Mouse (Mus musculus) regulatory T cell (primary cell): ENCODE data around the gene Rnf31.

ENCODE experiments used
- in situ Hi-C: fragments of 300-600 bp; cut with MboI, MseI; formaldehyde crosslinking; loops from one replicate; pipeline ENCODE4 v1.15.1; 2025; ENCODE audit warnings: high pct_unique_total_duplicates

Gene Rnf31

DNA sequence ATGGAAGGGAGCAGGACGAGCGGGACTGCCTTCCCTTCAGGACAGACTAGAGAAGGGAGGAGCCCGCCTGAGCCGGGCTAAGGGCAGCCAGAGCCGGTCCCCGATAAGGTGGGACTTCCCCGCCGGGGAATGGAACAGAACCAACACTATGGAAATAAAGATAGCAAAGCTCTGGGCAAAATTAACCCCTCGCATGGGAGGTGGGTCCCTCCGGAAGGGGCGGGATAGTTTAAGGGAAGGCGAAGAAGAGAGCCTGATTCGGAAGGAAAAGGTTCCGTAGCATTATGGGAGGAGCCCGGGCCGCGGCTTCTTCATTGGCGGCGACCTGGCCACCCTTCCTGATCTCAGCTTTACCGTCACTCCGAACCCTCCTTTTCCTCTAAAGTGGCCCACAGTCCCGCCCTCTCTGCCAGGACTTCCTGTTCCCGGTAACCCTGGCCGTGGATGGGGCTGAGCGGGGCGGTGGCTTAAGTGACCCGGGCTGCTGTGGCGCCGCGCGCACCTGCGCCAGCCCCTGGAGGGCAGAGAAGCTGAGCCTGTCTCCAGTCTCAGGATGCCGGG, at the start of gene Rnf31:
Gene Rnf31, plus strand, starts transcription at position 378 of the 561 bp plus-strand sequence.
- in situ Hi-C loops: loop anchor here (25.0 kb wide), 1 partner anchor 704 kb away; the partner anchor contains the start of genes Bcl2l2, Gm20521, Pabpn1 and Ppp1r3e

DNA sequence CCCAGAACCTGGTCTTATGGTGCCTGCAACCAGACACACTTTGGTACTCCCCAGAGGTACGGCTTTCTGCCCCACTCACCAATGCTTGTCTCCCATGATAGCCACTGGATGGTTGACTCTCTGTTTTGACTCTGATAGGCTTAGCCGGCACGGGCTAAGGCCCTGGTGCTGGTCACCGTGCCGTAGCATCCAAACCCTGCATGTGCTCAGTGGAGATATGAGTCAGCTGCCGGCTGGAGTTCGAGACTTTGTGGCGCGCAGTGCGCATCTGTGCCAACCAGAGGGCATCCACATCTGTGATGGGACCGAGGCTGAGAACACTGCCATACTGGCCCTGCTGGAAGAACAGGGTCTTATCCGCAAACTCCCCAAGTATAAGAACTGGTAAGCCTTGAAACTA, 49.2 kb upstream of the Rnf31 start:
- in situ Hi-C loops: no loop called here

DNA sequence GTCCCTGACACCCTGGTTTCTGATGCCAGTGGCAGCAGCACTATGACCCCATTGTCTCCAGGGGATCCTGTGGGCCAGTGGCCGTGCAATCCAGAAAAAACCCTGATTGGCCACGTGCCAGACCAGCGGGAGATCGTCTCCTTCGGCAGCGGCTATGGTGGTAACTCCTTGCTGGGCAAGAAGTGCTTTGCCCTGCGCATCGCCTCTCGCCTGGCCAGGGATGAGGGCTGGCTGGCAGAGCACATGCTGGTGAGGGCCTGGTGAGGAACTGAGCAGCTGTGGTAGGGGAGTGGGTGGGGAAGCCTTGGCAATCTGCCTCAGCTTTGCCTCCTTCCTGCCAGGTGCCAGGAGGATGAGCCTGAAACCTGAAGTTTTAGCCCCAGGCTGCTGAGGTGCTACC, 47.2 kb upstream of the Rnf31 start:
- in situ Hi-C loops: no loop called here

DNA sequence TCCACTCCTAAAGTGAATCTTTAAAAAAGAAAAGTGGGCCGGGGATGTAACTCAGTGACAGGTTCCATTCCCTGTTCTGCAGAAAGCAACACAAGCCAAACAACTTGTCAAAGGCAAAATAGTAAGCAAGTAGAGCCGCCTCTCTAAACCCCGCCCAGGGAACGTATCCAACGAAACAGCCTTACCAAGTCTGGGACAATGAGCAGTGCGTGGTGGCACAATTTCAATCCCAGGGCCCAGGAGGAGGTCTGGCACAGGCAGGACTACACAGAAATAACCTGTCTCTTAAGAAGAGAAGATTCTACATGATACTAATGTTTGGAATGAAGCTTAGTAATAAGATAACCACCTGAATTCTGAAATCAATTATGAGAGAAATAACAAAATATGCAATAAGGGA, 41.3 kb upstream of the Rnf31 start:
- in situ Hi-C loops: no loop called here

DNA sequence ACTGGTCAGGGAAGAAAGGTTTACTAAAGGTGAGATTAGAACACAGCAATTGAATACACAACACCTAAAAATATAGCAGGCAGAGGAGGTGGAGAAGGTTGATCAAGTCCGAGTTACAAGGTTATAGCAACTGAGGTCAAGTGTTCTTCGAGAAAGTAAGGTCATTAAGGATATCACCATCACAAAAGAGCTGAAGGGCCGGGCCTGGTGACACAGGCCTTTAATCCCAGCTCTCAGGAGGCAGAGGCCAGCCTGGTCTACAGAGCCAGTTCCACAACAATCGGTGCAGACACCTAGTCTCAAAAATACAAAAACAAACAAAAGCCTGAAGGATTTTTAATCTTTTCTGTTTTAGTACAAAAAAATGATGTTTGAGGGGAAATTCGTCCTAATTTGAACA, 40.2 kb upstream of the Rnf31 start:
- in situ Hi-C loops: no loop called here

DNA sequence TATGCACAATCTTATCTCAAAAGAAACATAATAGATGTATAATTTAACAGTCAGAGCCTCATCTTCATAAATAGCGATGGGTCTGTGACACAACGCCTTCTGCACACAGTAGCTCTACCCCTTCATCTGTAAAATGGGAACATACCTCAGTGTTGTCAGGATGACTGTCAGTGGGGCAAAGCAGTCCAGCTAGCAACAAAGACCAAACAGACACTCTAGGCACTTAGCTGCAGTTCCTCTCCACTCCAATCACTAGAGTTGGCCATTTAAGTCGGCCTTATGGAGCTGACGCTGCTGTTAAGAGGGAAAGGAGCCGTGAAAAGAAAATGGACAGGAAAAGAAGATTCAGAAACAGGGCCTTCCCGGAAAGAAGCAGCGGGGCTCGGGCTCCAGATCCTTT, 39.7 kb upstream of the Rnf31 start:
- in situ Hi-C loops: no loop called here

DNA sequence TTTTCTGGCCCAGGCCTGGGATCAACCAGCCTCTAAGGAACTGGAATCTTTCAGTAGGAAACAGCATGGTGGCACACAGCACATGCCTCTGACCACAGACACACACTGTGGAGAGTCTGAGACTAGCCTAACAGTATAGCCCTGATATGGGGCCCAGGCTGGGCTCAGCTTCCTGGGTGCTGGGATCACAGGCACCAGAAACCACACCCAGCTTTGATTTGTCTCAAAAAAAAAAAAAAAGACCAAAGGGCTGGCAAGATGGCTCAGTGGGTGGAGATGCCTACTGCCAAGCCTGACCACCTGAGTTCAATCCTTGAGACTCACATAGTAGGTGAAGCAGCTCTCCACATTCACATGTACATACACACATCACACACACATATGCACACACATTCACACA, 36.9 kb upstream of the Rnf31 start:
- in situ Hi-C loops: no loop called here

DNA sequence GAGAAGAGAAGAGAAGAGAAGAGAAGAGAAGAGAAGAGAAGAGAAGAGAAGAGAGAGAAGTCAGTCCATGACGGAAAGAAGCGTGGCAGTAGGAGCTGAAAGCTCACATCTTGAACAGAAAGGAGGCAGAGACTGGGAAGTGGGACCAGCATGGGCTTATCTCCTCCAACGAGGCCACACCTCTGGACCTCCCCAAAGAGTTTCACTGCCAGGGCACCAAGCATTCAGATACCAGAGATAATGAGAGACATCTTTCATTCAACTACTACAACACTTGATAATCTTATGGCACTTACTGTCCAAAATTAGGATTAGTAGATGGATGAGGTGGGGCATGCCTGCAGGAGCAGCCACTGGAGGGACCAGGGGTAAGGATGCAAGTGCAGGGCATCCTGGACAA, 35.7 kb upstream of the Rnf31 start:
- in situ Hi-C loops: no loop called here

DNA sequence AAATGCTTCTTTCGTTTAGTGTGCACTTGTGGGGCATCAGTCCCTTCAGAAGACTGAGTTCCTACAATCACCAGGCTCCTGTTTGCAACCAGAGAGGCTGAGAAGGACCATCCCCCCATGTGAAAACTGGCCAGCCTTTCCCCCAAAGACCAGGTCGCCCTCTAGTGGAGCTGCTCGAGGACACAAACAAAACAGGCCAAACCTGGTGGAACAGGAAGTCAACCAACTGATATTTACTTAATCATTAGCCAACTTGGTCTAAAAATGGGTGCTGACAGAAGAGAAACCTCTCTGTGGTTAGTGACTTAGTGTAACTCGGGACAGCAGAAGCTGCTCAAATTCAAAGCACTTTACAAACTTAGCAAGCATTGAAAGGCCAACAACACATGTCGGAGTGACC, 34.5 kb upstream of the Rnf31 start:
- in situ Hi-C loops: no loop called here

DNA sequence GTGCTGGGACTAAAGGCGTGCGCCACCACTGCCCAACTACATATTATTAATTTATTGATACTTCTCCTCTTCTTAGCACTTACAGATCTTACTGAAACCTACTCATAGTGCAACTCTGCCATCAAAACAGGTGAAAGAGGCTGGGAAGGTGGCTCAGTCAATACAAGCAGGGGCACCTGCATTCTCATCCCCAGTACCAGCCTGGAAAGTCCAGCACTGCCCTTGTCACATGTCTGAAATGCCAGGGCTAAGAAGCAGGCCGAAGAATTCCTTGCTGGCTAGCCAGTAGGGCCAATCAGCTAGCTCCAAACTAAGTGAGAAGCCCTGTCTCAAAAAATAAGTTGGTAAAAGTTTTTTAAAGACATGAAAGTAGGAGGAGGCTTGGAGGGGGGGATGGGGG, 33.9 kb upstream of the Rnf31 start:
- in situ Hi-C loops: no loop called here

DNA sequence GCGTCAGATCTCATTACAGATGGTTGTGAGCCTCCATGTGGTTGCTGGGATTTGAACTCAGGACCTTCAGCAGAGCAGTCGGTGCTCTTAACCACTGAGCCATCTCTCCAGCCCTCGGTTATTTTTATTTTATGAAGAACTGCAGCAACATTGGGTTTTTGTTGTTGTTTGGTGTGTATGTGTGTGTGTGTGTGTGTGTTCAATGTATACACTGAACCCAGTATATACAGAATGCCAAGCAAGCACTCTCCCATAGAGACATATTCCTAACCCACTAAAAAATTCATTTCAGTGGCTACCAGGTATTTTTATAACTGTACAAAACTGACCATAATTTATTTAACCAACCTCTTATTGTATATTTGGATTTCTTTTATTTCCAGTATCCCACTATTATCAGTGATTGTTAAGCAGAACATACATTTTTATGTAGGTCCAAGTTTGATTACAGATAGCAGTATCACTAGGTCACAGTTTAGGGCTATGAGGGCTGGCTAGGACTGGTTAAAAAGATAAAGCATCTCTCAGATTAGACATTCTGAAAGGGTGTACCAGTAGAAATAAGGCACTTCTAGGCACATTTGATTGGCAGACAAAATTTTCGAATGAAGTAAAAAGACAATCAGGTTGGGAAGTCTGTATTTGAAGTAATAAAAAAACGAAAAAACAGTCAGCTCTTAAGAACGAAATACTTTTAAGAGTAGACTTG, 32.6 kb upstream of the Rnf31 start:
- in situ Hi-C loops: no loop called here

DNA sequence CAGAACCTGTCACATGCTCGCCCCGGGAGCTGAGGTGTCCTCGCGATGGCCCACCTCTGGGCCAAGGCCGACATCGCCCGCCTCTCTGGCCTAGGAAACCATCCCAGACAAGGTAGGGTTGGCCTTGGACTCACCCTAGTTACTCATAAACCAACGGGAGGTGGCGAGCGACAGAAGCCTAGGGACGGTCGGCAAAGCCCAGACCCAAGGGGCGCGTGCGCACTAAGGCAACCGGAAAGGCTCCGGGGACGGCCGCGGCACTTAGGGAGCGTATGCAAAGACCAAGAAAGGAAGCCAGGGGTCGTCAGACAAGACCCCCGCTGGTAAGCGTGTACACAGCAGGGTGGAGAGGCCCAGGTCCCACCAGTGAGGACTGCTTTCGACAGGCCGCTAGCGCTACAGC, 31.7 kb upstream of the Rnf31 start, which contains the start of gene Dcaf11:
Gene Dcaf11, plus strand, starts transcription at position 208 of the 403 bp plus-strand sequence.
- in situ Hi-C loops: no loop called here

DNA sequence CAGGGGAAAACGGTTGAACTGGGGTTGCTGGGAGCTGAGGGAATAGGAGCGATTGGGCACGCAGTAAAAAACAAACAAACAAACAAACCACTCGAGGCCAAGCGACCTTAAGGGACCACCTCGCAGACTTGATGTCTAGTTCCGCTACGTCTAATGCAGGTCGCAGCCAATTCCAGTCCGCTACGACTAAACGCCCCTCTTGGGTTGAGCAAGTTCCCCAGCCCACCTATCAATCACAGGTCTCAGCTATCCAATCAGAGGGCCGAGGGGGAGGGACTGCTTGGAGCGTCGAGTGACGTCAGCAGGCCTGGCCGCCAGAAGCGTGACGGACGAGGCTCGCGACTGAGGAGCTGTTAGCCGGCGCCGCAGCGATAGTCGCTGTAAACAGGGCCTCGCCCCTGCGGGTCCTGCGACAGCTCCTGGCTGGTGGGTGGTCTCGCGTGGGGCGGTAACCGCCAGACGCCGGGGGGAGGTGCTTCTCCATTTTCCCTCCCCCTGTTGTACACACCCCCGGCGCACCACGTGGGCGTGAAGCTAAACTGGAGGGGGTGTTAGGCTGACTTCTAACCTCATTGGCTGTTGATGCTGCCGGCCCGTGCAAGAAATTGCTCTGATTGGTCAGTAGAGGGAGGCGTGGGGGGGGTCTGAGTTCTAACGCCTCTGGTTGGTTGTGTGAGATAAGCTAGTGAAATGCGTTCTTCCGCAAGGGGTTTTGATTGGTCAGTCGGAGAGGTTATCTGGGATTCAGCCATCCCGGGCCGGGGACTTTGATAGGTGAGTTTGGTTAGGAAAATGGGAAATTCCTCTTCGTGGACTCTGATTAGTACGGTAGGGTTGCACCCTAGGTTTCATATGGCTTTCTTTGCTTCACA, 31.1 kb upstream of the Rnf31 start, which contains the start of gene A730061H03Rik:
Gene A730061H03Rik, minus strand, starts transcription at position 205 of the 872 bp plus-strand sequence.
- in situ Hi-C loops: no loop called here

DNA sequence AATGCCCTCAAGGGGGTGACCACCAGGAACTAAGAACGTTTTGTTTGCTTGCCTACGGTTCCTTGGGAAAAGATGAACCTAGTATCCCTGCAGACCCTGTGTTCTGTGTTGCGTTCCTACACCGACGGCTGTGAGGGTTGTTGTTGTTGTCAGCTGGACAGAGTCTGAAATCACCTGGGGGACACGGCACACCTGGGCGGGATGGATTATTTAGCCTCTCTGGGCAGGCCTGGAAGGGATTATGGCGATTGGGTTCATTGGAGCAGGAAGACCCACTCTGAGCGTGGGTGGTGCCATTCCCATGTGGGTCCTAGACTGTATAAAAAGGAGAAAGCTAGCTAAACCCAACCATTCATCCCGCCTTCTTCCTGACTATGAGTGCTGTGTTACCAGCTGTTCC, 29.6 kb upstream of the Rnf31 start:
- in situ Hi-C loops: no loop called here

DNA sequence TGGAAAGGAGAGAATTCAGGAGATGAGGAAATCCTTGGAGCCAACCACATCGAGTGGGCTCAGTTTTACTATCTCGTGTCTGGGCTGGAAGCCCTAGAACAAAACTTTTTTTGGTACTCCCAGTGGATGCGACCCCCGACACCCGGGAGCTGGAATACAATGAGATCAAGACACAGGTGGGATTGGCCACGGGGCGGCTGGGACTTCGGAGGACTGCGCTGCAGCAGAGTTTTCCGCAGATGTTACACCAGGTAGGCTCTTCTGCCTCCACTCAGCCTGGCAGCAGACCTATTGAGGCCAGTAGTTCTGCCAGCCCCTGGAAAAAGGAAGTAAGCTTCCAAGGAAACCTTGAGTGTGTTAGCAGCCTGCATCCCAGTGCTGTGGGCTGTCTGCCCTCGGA, 28.3 kb upstream of the Rnf31 start:
- in situ Hi-C loops: no loop called here

DNA sequence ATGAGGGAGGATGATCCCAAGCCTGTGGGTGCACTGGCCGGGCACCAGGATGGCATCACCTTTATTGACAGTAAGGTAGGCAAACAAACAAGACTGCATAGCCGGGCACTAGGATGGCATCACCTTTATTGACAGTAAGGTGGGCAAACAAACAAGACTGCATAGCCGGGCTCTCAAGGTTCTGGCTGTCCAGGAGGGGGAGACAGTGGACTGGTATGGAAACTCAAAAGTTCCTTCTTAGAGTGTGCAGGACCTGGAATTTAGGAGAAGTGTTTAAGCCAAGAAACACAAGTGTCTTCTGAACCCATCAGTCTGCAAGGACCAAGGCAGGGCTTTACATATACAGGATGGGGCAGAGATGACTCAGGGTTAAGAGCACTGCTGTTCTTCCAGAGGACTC, 25.8 kb upstream of the Rnf31 start:
- in situ Hi-C loops: no loop called here

DNA sequence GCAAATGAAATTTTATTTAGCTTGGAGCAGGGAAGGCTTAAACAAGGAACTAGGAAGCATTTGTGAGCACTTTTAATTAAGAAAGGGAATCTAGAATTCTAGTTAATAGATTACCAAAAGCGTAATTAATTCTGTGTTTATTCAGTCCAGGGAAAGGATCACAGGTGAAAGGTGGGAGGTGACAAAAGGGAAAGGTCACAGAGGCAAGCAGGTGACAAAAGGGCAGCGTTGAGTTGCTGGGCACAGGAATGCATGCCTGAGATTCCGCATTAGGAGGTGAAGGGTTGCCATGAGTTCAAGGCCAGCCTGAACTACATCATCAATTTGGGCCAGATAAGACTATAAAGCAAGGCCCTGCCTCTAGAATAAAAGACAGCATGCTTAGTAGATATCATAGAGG, 24.0 kb upstream of the Rnf31 start:
- in situ Hi-C loops: no loop called here

DNA sequence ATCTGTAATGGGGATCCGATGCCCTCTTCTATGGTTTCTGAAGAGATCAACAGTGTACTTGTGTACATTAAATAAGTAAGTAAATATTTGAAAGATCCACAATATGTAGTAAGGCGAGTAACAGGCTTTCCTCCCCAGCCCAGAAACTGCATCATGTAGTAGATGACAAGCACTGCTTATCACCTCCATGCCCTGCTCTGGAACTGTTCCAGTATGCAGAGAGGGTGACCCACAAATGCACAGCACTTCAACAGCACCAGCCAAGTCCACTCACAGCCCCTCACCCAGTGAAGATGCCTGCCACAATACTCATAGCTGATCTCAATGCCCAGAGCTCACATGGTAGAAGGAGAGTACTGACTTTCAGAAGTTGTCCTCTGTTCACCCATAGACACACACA, 20.9 kb upstream of the Rnf31 start:
- in situ Hi-C loops: no loop called here

DNA sequence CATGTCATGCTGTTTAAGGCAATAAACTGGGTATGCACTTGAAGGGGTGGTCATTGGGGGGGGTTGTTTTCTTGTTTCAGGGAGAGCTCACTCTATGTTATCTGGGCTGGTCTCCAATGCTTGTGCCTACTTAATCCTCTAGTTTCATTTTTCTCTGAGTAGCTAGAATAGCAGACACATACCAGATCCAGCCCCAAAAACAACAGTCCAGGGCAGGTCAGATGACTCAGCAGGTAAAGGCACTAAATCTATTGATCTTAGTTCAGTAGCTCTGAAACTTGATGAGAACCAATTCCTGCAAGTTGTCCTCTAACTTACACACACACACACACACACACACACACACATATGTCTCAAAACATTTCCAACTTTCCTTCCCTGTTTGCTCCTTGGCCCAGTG, 19.7 kb upstream of the Rnf31 start:
- in situ Hi-C loops: no loop called here

DNA sequence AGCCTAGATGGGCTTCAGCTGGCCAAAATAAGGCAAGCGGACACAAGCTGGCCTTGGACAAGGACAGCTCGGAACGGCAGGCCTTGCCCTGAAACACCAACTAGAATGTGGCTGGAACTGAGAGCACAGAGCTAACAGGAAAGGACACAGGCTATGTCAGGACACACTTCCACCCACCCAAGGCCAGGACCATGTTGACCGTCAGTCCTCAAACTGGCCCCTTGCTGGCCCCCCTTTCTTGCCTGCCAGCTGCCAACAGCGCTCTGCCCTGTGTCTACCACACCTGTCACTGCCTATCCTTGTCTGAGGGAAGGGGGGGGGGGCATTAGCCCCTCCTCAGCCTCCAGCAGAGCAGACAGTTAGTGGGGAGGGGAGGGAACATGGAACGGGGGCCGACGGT, 16.2 kb upstream of the Rnf31 start, which contains the start of gene Fitm1:
Gene Fitm1, plus strand, starts transcription at position 316 of the 400 bp plus-strand sequence.
- in situ Hi-C loops: loop anchor here (25.0 kb wide), 1 partner anchor 688 kb away; the partner anchor contains the start of genes Bcl2l2, Gm20521, Pabpn1 and Ppp1r3e

DNA sequence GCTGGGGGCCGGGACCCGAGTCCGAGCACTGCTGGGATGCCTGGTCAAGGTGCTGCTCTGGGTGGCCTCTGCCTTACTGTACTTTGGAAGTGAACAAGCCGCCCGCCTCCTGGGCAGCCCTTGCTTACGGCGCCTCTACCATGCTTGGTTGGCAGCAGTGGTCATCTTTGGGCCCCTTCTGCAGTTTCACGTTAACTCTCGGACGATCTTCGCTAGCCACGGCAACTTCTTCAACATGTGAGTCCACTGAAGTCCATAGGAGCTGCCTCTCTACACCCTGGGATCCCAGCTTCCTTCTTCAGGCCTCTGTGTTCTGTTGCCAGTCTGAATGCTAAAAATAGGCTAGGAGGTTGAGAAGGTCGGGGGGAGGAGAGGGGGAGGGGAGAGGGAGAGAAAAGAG, 15.8 kb upstream of the Rnf31 start:
- in situ Hi-C loops: loop anchor here (25.0 kb wide), 1 partner anchor 688 kb away; the partner anchor contains the start of genes Bcl2l2, Gm20521, Pabpn1 and Ppp1r3e

DNA sequence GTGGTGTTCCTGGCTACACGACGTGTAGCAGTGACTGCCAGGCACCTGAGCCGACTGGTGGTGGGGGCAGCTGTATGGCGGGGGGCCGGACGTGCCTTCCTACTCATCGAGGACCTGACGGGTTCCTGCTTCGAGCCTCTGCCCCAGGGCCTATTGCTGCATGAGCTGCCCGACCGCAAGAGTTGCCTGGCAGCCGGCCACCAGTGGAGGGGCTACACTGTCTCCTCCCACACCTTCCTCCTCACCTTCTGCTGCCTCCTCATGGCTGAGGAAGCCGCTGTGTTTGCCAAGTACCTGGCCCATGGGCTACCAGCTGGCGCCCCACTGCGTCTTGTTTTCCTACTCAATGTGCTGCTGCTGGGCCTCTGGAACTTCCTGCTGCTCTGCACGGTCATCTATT, 15.1 kb upstream of the Rnf31 start:
- in situ Hi-C loops: loop anchor here (25.0 kb wide), 1 partner anchor 689 kb away; the partner anchor contains the start of genes Bcl2l2, Gm20521, Pabpn1 and Ppp1r3e
